Mouse (Mus musculus): ENCODE results near the gene Ets2. TPM values are rescaled to one million over a fixed set of nuclear protein-coding genes. Genes with fewer than 3 reads are reported as not detected.
"Not testable (repeated sequence)": the region's sequence is repeated elsewhere in the genome, so short reads cannot be mapped to it uniquely, and the experiment has no call there.

The Ets2 gene
- polyA plus RNA-seq, 1 experiment from 2014 or later = 52.0 TPM

GRCm38 (mm10) chr16:95749291-95750103 lies 47.6 kb downstream of the Ets2 start:
- ATAC-seq (ENCODE audit: insufficient number of reproducible peaks, low FRiP score) = no peak
- no peak overlapping the region for H3K9ac ChIP-seq
- no peak overlapping the region for H3K4me2 ChIP-seq
- H3K27ac ChIP-seq (ENCODE audit: poor library complexity, severe bottlenecking) = no peak overlapping the region
- no peak overlapping the region for H3K4me3 ChIP-seq
- H3K9me3 ChIP-seq (replicated peaks) = no peaks in the 10 kb centered on the region
- H3K27me3 ChIP-seq (replicated peaks) = no peaks in the 10 kb centered on the region
- H3K4me1 ChIP-seq (replicated peaks) = peaks cover 14% of the 10 kb centered on the region
- H3K36me3 ChIP-seq = no peaks in the 10 kb centered on the region
- 66% methylated on average over 12 of the region's 12 CpGs for WGBS

GRCm38 (mm10) chr16:95750211-95750629 lies 48.3 kb downstream of the Ets2 start:
- H3K27ac ChIP-seq (ENCODE audit: poor library complexity, severe bottlenecking) = no peak overlapping the region
- H3K9ac ChIP-seq = no peak overlapping the region
- no peaks in the 10 kb centered on the region for H3K9me3 ChIP-seq (replicated peaks)
- H3K4me2 ChIP-seq = no peak overlapping the region
- H3K27me3 ChIP-seq (replicated peaks) = no peaks in the 10 kb centered on the region
- H3K4me1 ChIP-seq (replicated peaks) = peaks cover 14% of the 10 kb centered on the region
- no peaks in the 10 kb centered on the region for H3K36me3 ChIP-seq
- WGBS = 76% methylated on average over 6 of the region's 6 CpGs
- ATAC-seq (ENCODE audit: insufficient number of reproducible peaks, low FRiP score) = no peak
- H3K4me3 ChIP-seq = no peak overlapping the region

GRCm38 (mm10) chr16:95752502-95752901 lies 50.6 kb downstream of the Ets2 start:
- Histone ChIP-seq H3K9ac (no peak overlapping the region), H3K27ac (ENCODE audit: poor library complexity, severe bottlenecking) (no peak overlapping the region), H3K9me3 (replicated peaks) (no peaks in the 10 kb centered on the region), H3K36me3 (no peaks in the 10 kb centered on the region), H3K4me1 (replicated peaks) (peaks cover 14% of the 10 kb centered on the region), H3K4me2 (no peak overlapping the region), H3K27me3 (replicated peaks) (no peaks in the 10 kb centered on the region), H3K4me3 (no peak overlapping the region)
- 82% methylated on average over 9 of the region's 9 CpGs for WGBS
- no peak for ATAC-seq (ENCODE audit: insufficient number of reproducible peaks, low FRiP score)

- no peak overlapping the region for H3K4me3 ChIP-seq
- ATAC-seq (ENCODE audit: insufficient number of reproducible peaks, low FRiP score) = 0 out of 2 replicates have a peak, but pooled peaks have one; percentile 22
- 23% methylated on average over 7 of the region's 7 CpGs for WGBS
- no peak overlapping the region for H3K9ac ChIP-seq
- H3K27ac ChIP-seq (ENCODE audit: poor library complexity, severe bottlenecking) = no peak overlapping the region
- no peaks in the 10 kb centered on the region for H3K9me3 ChIP-seq (replicated peaks)
- H3K4me1 ChIP-seq (replicated peaks) = peaks cover 14% of the 10 kb centered on the region
- no peaks in the 10 kb centered on the region for H3K36me3 ChIP-seq
- no peaks in the 10 kb centered on the region for H3K27me3 ChIP-seq (replicated peaks)
- H3K4me2 ChIP-seq = no peak overlapping the region
Measured at GRCm38 (mm10) chr16:95753295-95753694, 51.4 kb downstream of the Ets2 start.

GRCm38 (mm10) chr16:95759151-95759987 lies 57.5 kb downstream of the Ets2 start:
- 81% methylated on average over 8 of the region's 8 CpGs for WGBS
- Histone ChIP-seq H3K27me3 (replicated peaks) (no peaks in the 10 kb centered on the region), H3K4me1 (replicated peaks) (peaks cover 10% of the 10 kb centered on the region), H3K9ac (no peak overlapping the region), H3K36me3 (no peaks in the 10 kb centered on the region), H3K4me3 (no peak overlapping the region), H3K27ac (ENCODE audit: poor library complexity, severe bottlenecking) (peak overlapping the region; percentile 18; the same call in 1 of the 2 replicates), H3K4me2 (no peak overlapping the region), H3K9me3 (replicated peaks) (no peaks in the 10 kb centered on the region)
- ATAC-seq (ENCODE audit: insufficient number of reproducible peaks, low FRiP score) = no peak

- WGBS = 22% methylated on average over 6 of the region's 6 CpGs
- Histone ChIP-seq H3K4me1 (replicated peaks) (peaks cover 10% of the 10 kb centered on the region), H3K27ac (ENCODE audit: poor library complexity, severe bottlenecking) (peak overlapping the region; percentile 18), H3K9ac (no peak overlapping the region), H3K9me3 (replicated peaks) (no peaks in the 10 kb centered on the region), H3K27me3 (replicated peaks) (no peaks in the 10 kb centered on the region), H3K4me3 (no peak overlapping the region), H3K4me2 (no peak overlapping the region), H3K36me3 (no peaks in the 10 kb centered on the region)
- ATAC-seq (ENCODE audit: insufficient number of reproducible peaks, low FRiP score) = 0 out of 2 replicates have a peak, but pooled peaks have one; percentile 22
Measured at GRCm38 (mm10) chr16:95759988-95760391, 58.1 kb downstream of the Ets2 start.

- Histone ChIP-seq H3K36me3 (no peaks in the 10 kb centered on the region), H3K4me2 (no peak overlapping the region), H3K27ac (ENCODE audit: poor library complexity, severe bottlenecking) (no peak overlapping the region), H3K27me3 (replicated peaks) (no peaks in the 10 kb centered on the region), H3K4me1 (replicated peaks) (peaks cover 10% of the 10 kb centered on the region), H3K9me3 (replicated peaks) (no peaks in the 10 kb centered on the region), H3K4me3 (no peak overlapping the region), H3K9ac (no peak overlapping the region)
- WGBS = 82% methylated on average over 6 of the region's 6 CpGs
- ATAC-seq (ENCODE audit: insufficient number of reproducible peaks, low FRiP score) = no peak
Measured at GRCm38 (mm10) chr16:95761742-95762141, 59.9 kb downstream of the Ets2 start.

- H3K4me2 ChIP-seq = no peak overlapping the region
- no peaks in the 10 kb centered on the region for H3K27me3 ChIP-seq (replicated peaks)
- no peak overlapping the region for H3K27ac ChIP-seq (ENCODE audit: poor library complexity, severe bottlenecking)
- WGBS = 62% methylated on average over 6 of the region's 6 CpGs
- no peak overlapping the region for H3K9ac ChIP-seq
- no peak overlapping the region for H3K4me3 ChIP-seq
- peaks cover 10% of the 10 kb centered on the region for H3K4me1 ChIP-seq (replicated peaks)
- H3K36me3 ChIP-seq = no peaks in the 10 kb centered on the region
- no peak for ATAC-seq (ENCODE audit: insufficient number of reproducible peaks, low FRiP score)
- H3K9me3 ChIP-seq (replicated peaks) = no peaks in the 10 kb centered on the region
Measured at GRCm38 (mm10) chr16:95763201-95763600, 61.3 kb downstream of the Ets2 start.

- ATAC-seq (ENCODE audit: insufficient number of reproducible peaks, low FRiP score) = not testable (repeated sequence)
- WGBS = 58% methylated on average over 8 of the region's 8 CpGs
Measured at GRCm38 (mm10) chr16:95764041-95764440, 62.2 kb downstream of the Ets2 start.

GRCm38 (mm10) chr16:95766181-95766580 lies 64.3 kb downstream of the Ets2 start:
- Histone ChIP-seq H3K4me2 (no peak overlapping the region), H3K4me1 (replicated peaks) (peaks cover 14% of the 10 kb centered on the region), H3K27ac (ENCODE audit: poor library complexity, severe bottlenecking) (no peak overlapping the region), H3K4me3 (no peak overlapping the region), H3K27me3 (replicated peaks) (no peaks in the 10 kb centered on the region), H3K9me3 (replicated peaks) (no peaks in the 10 kb centered on the region), H3K9ac (no peak overlapping the region), H3K36me3 (no peaks in the 10 kb centered on the region)
- no peak for ATAC-seq (ENCODE audit: insufficient number of reproducible peaks, low FRiP score)
- 77% methylated on average over 3 of the region's 3 CpGs for WGBS

More at GRCm38 (mm10) chr16:95764041-95764440, 62.2 kb downstream of the Ets2 start:
- not testable (repeated sequence) for H3K4me1 ChIP-seq (replicated peaks); H3K36me3 ChIP-seq; H3K27me3 ChIP-seq (replicated peaks); H3K4me3 ChIP-seq; H3K4me2 ChIP-seq; H3K9me3 ChIP-seq (replicated peaks); H3K9ac ChIP-seq; H3K27ac ChIP-seq (ENCODE audit: poor library complexity, severe bottlenecking)

GRCm38 (mm10) chr16:95767246-95767645 lies 65.4 kb downstream of the Ets2 start:
- H3K4me2 ChIP-seq = no peak overlapping the region
- H3K4me1 ChIP-seq (replicated peaks) = peaks cover 14% of the 10 kb centered on the region
- H3K36me3 ChIP-seq = no peaks in the 10 kb centered on the region
- H3K9me3 ChIP-seq (replicated peaks) = no peaks in the 10 kb centered on the region
- ATAC-seq (ENCODE audit: insufficient number of reproducible peaks, low FRiP score) = no peak
- H3K4me3 ChIP-seq = no peak overlapping the region
- no peaks in the 10 kb centered on the region for H3K27me3 ChIP-seq (replicated peaks)
- WGBS = 59% methylated on average over 2 of the region's 2 CpGs
- no peak overlapping the region for H3K9ac ChIP-seq
- no peak overlapping the region for H3K27ac ChIP-seq (ENCODE audit: poor library complexity, severe bottlenecking)
